Mouse (Mus musculus) adipocyte (in vitro differentiated cells): Measurements from ENCODE around the gene Bcas3.

Experiments used
- DNase-seq: peaks from one replicate; pipeline ENCODE4 v3.0.0-alpha.2; 2016; ENCODE audit warnings: low spot score

Gene Bcas3

DNA sequence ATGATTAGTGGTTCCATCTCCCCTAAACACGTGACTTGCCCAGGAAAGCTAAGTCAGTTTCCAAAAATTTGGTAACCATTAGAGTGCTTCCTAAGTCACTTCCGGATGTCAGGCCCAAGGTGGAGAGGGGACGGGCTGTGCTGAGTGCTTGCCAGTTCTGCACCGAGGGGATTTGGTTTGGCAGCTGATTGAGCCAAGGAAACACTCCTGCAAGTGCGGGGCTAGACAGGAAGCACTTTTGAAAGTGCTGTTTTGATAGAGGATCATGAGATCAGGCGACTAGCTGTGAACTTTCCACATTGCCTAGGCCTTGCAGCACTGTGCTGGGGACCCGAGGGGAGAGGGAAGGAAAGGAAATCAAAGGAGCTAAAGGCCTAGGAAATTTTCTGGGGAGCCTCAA, 262.5 kb downstream of the Bcas3 start:
- no peak for DNase-seq

DNA sequence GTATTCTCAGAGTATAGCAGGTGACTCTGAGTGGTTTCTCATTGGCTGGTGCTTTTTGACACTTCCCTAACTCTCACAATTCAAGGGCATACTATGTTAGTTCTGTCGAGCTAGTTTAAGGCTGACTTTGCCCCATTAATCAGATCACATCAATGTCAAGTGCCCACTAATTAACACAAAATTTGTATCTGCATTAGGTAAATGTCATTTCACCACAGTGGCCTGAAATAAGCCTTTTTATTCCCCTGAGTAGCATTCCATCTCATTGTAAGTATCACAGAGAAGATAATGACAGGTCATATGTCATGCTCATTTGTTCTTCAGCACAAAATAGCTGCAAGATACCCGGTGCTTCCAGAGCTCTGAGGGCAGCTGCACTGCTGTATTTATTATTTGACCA, 268.5 kb downstream of the Bcas3 start:
- DNase-seq, result no peak

DNA sequence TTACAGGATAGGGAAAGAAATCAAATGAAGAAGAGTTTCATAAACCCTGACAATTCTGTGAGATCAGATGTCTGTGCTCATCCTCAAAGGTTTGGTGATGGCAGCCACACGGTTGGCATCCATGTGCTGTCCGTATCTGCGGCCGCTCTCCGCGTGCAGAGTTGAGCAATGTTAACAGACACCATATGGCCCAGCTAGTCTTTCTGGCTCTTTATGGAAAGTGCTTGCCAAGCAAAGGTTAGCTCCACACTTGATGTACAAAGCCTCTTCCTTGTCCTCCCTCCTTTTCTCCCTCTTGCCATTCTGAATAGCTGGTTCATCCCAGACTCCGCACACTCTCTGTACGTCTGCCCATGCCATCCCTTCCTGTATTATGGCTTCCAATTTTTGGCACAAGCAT, 269.0 kb downstream of the Bcas3 start:
- DNase-seq, result no peak

DNA sequence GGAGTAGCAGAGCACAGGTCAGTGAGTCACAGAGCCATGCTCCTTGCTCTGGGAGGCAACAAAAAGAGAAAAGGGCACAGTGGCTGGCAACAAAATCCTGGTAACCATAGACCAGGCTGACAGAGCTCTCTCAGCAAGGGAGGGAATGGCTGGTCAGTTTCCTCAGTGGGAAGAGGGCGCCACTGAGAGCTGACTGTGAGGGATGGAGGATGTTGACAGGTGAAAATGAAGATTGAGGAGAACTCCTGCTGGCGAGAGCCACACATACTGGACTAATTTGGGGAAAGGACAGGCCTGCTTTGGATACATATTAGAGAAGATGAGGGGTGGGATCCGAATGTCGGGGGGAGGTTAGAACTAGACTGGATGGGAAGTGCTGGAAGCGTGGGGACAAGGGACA, 272.2 kb downstream of the Bcas3 start:
- DNase-seq, result peak; percentile 14

DNA sequence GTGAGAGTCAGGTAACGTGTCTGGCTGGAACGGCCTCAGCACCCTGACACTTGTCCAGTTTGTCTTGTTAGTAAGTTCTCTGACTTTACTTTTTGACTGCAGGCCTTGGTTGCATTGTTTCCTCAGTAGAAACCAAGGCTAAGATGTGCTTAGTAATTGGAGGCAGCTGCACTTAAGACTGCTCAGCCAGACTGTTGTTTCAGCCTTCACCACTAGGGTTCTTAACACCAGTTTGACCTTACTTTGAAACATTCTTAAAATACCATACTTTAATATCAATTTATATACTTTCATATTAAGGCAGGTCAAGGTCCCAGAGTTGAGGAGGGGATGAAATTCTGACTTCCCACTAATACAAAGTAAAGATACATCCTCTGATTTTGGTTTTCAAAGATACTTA, 273.9 kb downstream of the Bcas3 start:
- DNase-seq, result no peak

DNA sequence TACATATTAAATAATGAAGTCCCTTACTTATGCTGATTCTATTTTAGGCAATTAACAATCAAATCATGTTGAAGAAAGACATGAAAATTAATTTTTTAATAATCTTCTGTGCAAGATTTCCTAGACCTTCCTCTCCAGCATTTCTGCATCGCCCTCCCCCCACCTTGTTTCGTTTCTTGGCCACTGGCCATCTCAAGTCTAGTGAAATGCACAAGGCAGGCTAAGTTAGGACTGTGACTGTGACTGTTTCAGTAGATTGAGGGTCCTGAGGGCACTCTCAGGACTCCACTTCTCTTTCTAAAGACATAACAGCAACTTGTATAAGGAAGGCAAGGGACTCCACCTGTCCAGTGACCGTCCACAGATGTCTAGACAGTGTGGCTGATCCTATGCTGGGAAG, 274.4 kb downstream of the Bcas3 start:
- no peak for DNase-seq

DNA sequence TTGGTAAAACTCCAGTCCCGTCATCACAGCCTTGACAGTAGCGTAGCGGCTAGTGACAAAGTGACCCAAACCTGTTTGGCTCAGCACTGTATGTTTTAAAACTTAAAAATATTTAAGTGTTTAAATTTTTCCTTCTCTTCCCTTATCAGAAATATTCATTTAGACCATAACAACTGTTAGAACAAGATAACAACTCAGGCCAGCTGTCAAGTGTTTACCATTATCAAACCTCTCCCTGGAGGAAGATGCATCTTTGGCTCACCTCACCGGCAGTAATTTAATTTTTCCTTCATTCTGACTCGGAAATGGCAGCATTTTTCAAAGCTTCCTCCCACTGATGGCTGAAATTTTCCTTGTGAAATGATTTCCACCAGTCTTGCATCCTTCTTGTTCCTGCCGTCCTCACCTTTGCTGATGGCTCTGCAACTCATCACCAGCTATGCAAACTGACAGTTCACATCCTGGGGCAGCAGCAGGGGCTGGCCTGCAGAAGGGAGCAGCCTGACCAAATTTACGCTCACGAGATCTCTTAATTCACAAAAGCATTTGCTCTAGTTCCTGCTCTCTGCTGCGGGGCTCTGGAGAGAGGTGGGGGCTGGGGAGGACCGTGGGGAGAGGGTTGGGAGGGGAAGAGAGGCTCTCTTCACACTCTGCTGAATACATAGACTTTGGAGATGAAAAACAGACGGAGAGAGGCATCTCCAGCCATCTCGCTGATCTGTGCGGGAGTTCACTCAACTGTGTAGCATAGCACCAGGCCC, 275.5 kb downstream of the Bcas3 start:
- no peak for DNase-seq

DNA sequence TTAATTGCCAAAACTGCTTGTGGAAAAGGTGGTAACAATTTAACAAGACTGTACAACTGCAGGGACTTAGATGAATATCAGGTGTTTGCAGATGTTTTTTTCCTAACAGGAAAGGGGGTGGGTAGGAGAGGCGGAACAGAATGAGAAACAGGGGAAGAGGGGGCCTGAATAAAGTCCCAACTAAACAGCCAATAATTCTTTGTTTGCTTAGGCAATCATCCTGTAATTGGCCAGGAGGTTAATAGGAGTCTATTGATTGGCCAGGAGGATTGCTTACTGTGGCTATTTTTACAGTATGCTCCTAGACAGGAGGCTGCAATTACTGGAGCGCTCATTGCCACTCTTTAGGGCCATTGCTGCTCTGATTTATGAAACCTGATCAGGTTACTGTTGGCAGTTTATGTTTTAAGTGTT, 279.6 kb downstream of the Bcas3 start:
- DNase-seq, result no peak

DNA sequence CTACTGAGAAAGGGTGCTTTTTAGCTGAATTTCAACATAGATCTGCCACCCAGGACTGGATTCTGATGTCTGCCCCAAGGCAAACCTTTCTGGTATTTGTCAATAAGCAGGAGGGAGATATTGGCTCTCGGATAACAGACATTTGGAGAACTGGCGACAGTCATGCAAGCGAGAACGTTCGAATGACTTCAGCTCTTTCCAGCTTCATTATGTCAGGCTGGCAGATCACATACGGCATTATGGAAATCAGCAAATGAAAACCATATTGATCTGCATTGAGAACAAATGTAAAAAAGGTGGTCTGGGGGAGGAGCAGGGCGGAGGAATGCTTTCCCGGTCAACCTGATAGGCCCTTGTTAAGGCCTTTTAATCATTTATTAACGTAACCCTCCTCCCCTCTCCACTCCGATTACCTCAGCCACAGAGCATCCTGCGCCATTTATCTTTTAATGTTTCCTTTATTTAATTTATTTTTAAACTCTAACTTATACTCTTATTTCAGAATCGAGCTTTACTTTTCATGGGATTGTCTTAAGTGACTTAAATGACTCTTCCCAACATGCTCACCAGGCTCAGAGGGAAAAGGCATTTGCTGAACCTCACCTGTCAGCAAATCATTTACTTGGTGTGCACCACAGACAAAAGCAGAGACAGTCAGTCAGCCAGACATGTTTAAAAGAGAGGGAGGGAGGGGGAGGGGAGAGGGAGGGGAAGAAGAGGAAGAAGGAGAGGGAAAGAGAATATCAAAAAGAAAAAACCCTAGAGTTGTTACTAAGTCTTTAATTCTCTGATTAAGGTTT, 285.9 kb downstream of the Bcas3 start:
- DNase-seq, result no peak

DNA sequence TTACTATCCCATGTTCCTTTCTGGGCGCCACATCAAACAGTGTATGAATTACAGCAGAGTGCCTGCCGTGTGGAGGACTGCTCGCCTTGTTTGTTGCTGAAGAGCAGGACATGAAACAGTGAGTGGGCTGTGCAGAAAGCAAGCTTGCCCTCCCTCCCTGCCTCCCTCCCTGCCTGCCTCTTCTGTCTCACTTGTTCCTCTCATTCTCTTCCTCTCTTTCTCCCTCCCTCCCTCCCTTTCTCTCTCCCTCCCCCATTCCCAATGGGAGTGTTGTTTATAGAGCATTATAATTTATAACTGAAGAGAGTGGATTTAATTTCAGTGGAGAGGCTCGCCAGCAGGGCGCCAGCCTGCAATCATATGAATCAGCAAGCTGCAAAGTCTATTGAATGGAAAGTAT, 287.7 kb downstream of the Bcas3 start:
- DNase-seq, result no peak

DNA sequence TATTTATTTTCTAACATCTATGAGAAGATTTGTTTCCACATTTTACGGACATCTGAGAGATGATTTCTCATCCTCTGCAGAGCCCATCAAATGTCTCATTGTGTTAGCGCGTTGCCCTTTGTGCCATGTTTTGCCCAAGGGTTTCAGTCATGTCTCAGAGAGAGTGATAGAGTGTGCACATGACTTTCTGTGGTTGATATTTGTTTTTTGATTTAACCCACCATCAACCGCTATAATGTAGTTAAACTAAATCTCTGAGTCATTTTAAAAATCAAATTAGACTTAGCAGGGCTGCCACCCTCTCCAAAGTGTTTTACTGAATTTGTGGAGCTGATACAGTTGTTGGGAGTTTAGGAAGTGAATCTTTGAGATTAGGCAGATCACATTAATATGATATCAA, 288.5 kb downstream of the Bcas3 start:
- no peak for DNase-seq

DNA sequence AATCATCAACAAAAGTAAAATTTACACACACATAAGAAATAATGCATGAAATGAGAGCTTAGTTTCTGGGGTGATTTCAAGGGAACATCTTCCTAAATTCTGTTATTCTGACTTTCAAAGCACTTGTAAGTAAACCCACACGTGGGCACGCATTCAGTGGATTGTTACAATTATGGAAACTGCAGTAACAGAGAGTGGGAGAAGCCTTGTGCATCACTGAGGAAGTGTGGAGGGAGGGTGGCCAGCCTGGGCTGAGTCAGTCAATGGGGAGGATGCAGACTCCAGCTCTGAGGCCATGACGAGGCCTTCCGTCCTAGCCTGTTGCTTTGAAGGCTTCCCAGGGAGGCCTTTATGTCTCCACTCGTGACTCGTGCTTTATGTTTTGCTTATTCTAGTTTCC, 289.6 kb downstream of the Bcas3 start:
- DNase-seq, result no peak

DNA sequence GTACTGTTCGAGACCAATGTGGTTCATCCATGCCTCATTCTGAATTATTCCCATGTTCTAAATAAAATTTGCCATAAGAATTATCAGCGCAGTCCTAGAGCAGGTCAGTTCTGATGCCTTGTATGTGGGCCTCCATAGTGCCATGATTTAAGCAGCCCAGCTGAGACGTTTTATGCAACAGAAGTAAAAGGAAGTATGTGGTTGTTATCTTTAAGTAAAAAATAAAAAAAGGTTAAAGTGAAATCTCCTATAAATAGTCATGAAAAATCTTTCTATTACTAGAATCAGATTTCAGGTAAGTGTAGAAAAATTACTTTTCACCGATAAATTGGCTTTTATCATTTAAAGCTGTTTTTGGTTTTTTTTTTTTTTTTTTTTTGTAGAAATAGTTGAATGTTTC, 290.1 kb downstream of the Bcas3 start:
- DNase-seq, result no peak

DNA sequence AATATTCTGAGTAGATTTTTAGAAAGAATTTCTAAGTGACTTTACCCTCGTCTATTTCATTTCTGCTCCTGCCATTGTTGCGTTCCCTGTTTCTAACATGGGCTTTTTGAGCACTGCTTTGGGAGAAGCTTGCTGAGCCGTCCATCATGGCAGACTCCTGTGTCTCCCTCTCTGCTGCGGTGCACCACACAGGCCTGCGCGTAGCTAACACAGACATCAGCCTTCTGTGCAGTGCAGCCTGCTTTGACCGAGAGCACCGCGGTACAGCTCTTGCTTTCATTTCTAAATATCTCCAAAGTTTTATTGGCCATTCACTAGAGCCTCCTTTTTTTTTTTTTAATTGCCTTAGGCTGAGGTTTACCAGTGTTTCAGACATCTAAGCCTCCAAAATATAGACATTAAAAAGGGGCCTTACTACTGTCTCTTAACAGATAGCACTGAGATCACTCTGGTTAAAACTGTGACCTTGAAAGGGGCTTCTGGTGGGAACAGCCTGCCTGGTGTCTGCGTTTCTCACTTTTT, 290.6 kb downstream of the Bcas3 start:
- DNase-seq, result no peak

DNA sequence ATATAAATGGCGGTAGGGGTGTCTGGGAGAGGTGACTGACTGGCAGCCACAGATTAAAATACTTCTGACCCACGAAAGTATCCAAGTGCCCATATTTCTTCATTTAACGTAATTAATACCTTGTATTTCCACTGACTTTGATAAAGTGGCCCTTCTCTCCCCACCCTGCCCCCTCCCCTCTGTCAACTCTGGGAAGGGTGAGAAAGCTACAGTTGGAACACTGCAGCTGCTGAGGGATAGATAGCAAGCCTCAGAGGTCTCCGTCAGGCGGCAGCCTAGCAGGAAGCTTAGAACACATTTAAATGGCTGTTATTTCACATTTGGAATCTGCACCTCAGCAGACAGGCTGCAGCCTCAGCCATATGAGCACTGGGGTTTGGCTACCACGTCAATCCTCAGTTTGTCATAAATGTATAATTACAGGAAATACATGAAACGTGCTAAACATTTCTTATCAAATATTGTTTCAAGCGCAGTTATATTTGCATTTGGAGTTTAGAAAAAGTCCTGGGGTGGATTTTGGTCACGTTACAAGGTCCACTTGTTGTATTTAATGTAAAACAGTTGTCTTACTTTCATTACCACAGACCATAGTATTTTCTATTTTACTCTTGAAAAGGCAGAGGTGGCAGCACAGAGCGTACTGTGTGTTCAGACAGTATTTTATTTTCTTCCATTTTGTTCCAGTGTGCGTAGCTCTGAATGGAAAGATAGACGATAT, 291.2 kb downstream of the Bcas3 start:
- DNase-seq, result no peak

DNA sequence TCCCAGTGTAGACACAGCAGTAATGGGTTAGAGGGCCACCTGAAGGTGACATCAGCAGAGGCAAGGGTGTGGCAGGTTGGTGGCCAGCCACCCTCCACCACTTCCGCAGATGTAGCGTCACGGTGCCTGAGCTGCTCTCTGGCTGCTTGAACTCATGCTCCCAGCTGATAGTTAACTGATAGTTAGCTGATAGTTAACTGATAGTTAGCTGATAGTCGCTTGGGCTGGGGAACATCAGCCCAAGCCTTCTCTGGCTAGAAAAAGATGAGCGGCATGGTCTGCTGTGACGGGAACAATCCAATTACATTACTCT, 291.7 kb downstream of the Bcas3 start:
- DNase-seq, result no peak

DNA sequence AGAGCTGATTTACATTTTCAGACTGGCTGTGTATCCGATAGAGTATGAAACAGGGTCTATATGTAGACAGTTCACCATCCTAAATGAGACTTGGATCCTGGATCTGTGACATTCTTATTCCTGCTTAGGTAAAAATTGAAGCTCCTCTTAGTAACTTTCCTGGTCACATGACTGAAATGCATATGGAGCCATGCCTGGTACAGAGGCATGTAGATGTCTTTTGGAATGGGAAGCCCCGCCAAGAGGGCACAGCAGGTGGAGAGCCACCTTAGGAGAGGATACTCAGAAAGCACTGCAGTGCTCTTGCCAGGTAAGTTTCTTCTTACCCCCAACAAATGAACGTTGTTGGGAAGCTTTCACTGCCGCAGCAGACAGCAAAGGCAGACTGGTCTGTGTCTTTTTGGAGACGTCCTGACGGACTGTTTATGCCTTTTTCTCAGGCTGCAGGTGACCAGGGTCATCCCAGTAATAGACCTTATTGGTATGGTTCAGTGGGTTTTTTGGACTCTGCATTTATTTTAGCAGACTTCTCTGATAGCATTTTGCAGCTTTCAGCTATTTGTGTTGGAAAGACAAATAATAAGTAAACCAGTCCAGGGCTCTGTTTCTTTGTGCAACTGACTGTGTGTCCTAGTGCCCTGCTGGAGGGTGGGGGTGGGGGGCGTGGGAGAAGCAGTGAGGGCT, 292.3 kb downstream of the Bcas3 start:
- no peak for DNase-seq

DNA sequence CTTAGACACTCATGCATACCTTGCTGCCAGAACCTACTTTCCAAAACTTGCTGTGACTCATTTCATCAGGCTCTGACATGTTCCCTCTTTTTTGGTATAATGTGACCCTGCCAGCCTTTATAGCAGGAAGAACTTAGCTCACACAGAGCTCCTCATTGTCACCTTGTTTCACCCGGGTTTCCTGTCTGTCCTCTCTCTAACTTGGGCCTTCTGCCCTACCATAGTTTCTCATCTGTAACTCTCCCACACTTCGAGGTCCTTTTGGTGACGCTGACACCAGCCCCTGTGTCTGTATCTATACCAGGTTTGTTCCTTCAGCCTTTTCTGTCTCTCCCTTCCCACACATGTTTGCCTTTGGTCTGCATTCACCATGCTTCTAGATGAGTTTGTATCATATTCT, 295.9 kb downstream of the Bcas3 start:
- no peak for DNase-seq

DNA sequence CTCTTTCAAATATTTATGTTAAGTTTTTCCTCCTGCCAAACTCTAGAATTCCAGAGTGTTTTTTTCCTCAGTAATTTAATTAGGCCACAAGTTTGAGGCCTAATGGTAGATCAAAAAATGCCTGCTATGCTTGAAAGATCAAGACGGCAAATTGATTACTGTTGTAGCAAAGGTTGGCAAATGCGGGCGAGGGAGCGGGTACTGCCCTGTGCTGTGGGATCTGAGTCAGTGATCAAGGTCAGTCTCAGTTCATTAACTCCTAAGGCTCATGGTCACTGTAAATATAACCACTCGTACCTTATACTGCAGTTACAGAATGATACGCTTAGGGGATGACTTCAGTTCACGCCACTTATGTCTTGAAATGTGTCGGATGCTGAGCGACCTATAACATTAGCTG, 296.4 kb downstream of the Bcas3 start:
- DNase-seq, result no peak

DNA sequence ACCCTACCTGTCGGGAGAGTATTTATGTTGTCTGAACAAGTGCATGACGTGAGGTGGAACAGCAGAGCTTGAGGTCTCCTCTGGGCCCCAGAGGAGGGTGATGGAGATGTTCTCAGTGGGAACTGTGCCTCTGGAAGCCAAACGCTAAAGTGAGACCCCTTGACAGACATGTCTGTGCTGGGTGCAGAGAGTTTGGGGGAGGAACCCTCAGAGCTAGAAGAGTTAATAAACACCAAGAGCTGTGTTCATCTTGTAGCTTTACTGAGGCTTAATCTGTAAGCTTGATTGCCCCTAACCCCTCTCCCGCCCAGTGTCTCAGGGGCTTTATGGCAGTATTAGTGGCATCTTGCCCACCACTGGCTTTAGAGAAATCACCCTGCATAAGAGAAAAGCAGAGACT, 304.5 kb downstream of the Bcas3 start:
- no peak for DNase-seq

DNA sequence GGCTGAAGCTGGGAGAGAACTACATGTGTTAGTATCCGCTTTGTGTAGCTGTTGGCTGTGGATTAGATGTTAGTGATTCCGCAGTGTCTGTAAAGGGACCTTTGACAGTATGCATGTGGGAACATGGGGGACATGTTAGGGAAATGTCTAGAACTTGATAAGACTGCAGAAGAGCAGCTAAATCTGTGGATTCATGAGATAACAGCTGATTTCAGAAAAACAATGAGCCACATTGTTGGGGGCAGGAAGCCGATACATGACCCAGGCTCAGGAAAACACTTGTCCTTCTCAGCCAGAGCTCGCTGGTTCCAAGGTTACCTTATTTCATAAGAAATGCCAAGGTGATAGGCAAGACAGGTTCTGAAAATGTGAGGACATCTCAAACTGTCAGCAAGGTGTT, 307.3 kb downstream of the Bcas3 start:
- DNase-seq, result no peak

DNA sequence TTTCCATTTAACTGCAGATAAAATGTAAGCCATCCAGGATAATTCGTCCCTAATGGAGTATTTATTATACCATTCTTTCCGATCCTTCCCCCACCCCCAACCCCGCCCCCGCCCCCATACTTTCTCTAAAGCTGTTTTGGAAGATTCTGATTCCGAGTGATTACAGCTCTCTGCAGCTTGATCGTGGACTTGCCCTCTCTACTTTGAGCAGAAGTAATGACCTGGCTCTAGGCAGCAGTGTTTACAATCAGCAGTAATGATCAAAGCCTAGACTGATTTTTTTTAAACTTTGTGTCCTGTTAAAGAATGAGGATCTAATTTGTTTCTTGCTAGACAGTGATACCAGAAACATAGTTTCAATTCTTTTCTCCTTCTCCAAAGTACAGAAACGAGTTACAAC, 314.2 kb downstream of the Bcas3 start:
- DNase-seq, result no peak
